Mouse (Mus musculus): ENCODE data around the gene Irgq. TPM values are rescaled to one million over a fixed set of nuclear protein-coding genes. Genes with fewer than 3 reads are reported as not detected.

Gene Irgq
- total and polyA plus RNA-seq, 3 experiments = 5.1 to 10.1 (median 9.9) TPM

- Histone ChIP-seq H3K79me2 (replicated peaks; ENCODE audit: control insufficient read depth, extremely low read depth, insufficient read depth, poor library complexity, severe bottlenecking) (peaks cover 15% of the 10 kb centered on the region), H3K27ac (ENCODE audit: insufficient read depth, low read depth) (peak overlapping the region; percentile 16), H3K4me1 (ENCODE audit: control insufficient read depth in 1 of 2, insufficient read depth in 2 of 2) (peaks cover 32 to 75% of the 10 kb centered on the region in 2 experiments), H3K4me2 (ENCODE audit: insufficient read depth, low read depth, poor library complexity, severe bottlenecking) (no peak overlapping the region; the same call in 1 of the 2 replicates), H3K9me3 (replicated peaks; ENCODE audit: low read length) (peaks cover 7% of the 10 kb centered on the region), H3K4me3 (replicated peaks in 1 of 3; ENCODE audit: low read depth in 2 of 3, low read length in 2 of 3, poor library complexity in 1 of 3) (no peak overlapping the region), H3K27me3 (replicated peaks) (no peaks in the 10 kb centered on the region), H3K9ac (ENCODE audit: insufficient read depth, low read depth) (no peak overlapping the region), H3K36me3 (replicated peaks in 1 of 2; ENCODE audit: control insufficient read depth in 1 of 2, insufficient read depth in 1 of 2, low read length in 1 of 2) (peaks cover 48 to 81% of the 10 kb centered on the region in 2 experiments)
- dilution Hi-C loops (cut with MboI; ENCODE audit: extremely low pct_ligation_motif_present, extremely low pct_unique_long_range_greater_than_20kb, low sequenced_read_pairs) = no loop called here
- 0 out of 2 replicates have a peak, but pooled peaks have one; percentile 61 for TF ChIP-seq MYC (IDR thresholded peaks at IDR 0.05; ENCODE audit: low read depth, low read length)
- TF ChIP-seq CTCF (conservative IDR thresholded peaks at IDR 0.05 in 1 of 2, IDR thresholded peaks at IDR 0.05 in 1 of 2; ENCODE audit: low read depth in 2 of 2, low read length in 2 of 2) = no peak
- peak; percentile 52; the same call in 1 of the 2 replicates for TF ChIP-seq MAX (IDR thresholded peaks at IDR 0.05; ENCODE audit: low read length)
- TF ChIP-seq ETS1 (conservative IDR thresholded peaks at IDR 0.05; ENCODE audit: low read depth, low read length) = peak; percentile 82
- TF ChIP-seq EP300 (IDR thresholded peaks at IDR 0.05; ENCODE audit: low read length) = peak; percentile 61
- TF ChIP-seq MAFK (IDR thresholded peaks at IDR 0.05; ENCODE audit: insufficient replicate concordance, low read length) = 0 out of 2 replicates have a peak, but pooled peaks have one; percentile 17
- TF ChIP-seq TCF12 (IDR thresholded peaks at IDR 0.05; ENCODE audit: low read depth, low read length) = peak; percentile 60; the same call in 1 of the 2 replicates
- no peak for TF ChIP-seq PAX5 (IDR thresholded peaks at IDR 0.05; ENCODE audit: low read length)
- TF ChIP-seq RAD21 (IDR thresholded peaks at IDR 0.05; ENCODE audit: low read depth, low read length) = no peak
- peak; percentile 94 for TF ChIP-seq BHLHE40 (IDR thresholded peaks at IDR 0.05; ENCODE audit: low read depth, low read length)
- DNase-seq (ENCODE audit: extremely low read depth) = no peak
- in situ Hi-C loops (cut with MboI; ENCODE audit: low pct_ligation_motif_present, low pct_unique_long_range_greater_than_20kb, low sequenced_read_pairs) = no loop called here
Measured at GRCm38 (mm10) chr7:24555786-24556185, 25.3 kb downstream of the Irgq start.

GRCm38 (mm10) chr7:24561450-24561849, 31.0 kb downstream of the Irgq start:
- H3K27ac ChIP-seq (ENCODE audit: insufficient read depth, low read depth) = peak overlapping the region; percentile 92
- dilution Hi-C loops (cut with MboI; ENCODE audit: extremely low pct_ligation_motif_present, extremely low pct_unique_long_range_greater_than_20kb, low sequenced_read_pairs) (no loop called here), in situ Hi-C loops (cut with MboI; ENCODE audit: low pct_ligation_motif_present, low pct_unique_long_range_greater_than_20kb, low sequenced_read_pairs) (no loop called here)
- no peaks in the 10 kb centered on the region for H3K9me3 ChIP-seq (replicated peaks; ENCODE audit: low read length)
- peak overlapping the region in 1 of 3 experiments; percentile 25 for H3K4me3 ChIP-seq (replicated peaks in 1 of 3; ENCODE audit: low read depth in 2 of 3, low read length in 2 of 3, poor library complexity in 1 of 3)
- TF ChIP-seq MAFK (IDR thresholded peaks at IDR 0.05; ENCODE audit: insufficient replicate concordance, low read length) (peak; percentile 98), IRF4 (IDR thresholded peaks at IDR 0.05; ENCODE audit: low read depth, low read length) (no peak), PAX5 (IDR thresholded peaks at IDR 0.05; ENCODE audit: low read length) (no peak), SMC3 (IDR thresholded peaks at IDR 0.05; ENCODE audit: low read depth, low read length) (no peak), NELFE (IDR thresholded peaks at IDR 0.05; ENCODE audit: low read depth, low read length) (no peak), RAD21 (IDR thresholded peaks at IDR 0.05; ENCODE audit: low read depth, low read length) (no peak), SIN3A (IDR thresholded peaks at IDR 0.05; ENCODE audit: low read length) (no peak), EP300 (IDR thresholded peaks at IDR 0.05; ENCODE audit: low read length) (no peak), POLR2A (IDR thresholded peaks at IDR 0.05; ENCODE audit: low read depth, low read length) (0 out of 2 replicates have a peak, but pooled peaks have one; percentile 21), CTCF (conservative IDR thresholded peaks at IDR 0.05 in 1 of 2, IDR thresholded peaks at IDR 0.05 in 1 of 2; ENCODE audit: low read depth in 2 of 2, low read length in 2 of 2) (no peak)
- H3K9ac ChIP-seq (ENCODE audit: insufficient read depth, low read depth) = no peak overlapping the region; the same call in 1 of the 2 replicates
- DNase-seq (ENCODE audit: extremely low read depth) = no peak
- H3K79me2 ChIP-seq (replicated peaks; ENCODE audit: control insufficient read depth, extremely low read depth, insufficient read depth, poor library complexity, severe bottlenecking) = peaks cover 19% of the 10 kb centered on the region; the same call in 1 of the 2 replicates
- peak overlapping the region; percentile 45 for H3K4me2 ChIP-seq (ENCODE audit: insufficient read depth, low read depth, poor library complexity, severe bottlenecking)
- H3K27me3 ChIP-seq (replicated peaks) = no peaks in the 10 kb centered on the region
- H3K36me3 ChIP-seq (replicated peaks in 1 of 2; ENCODE audit: control insufficient read depth in 1 of 2, insufficient read depth in 1 of 2, low read length in 1 of 2) = peaks cover 28 to 57% of the 10 kb centered on the region in 2 experiments
- peaks cover 54 to 90% of the 10 kb centered on the region in 2 experiments for H3K4me1 ChIP-seq (ENCODE audit: control insufficient read depth in 1 of 2, insufficient read depth in 2 of 2)

All from CH12.LX (cell line).